Mouse (Mus musculus): ENCODE measurements around the gene Efna5. TPM values are rescaled to one million over a fixed set of nuclear protein-coding genes. Genes with fewer than 3 reads are reported as not detected.

Gene Efna5
- total RNA-seq, 2 experiments from 2014 or later, result not detected

- no peak for ATAC-seq (replicated peaks; ENCODE audit: low FRiP score, low TSS enrichment, poor library complexity, severe bottlenecking)
Observed at GRCm38 (mm10) chr17:62590685-62591460, 290.2 kb downstream of the Efna5 start.

- no peak for ATAC-seq (replicated peaks; ENCODE audit: low FRiP score, low TSS enrichment, poor library complexity, severe bottlenecking)
Observed at GRCm38 (mm10) chr17:62580127-62580526, 301.0 kb downstream of the Efna5 start.

- no peak for ATAC-seq (replicated peaks; ENCODE audit: low FRiP score, low TSS enrichment, poor library complexity, severe bottlenecking)
Observed at GRCm38 (mm10) chr17:62579618-62580017, 301.5 kb downstream of the Efna5 start.

GRCm38 (mm10) chr17:62574499-62575265 is 306.4 kb downstream of the Efna5 start:
- ATAC-seq (replicated peaks; ENCODE audit: low FRiP score, low TSS enrichment, poor library complexity, severe bottlenecking), result no peak

GRCm38 (mm10) chr17:62570101-62570500 is 311.0 kb downstream of the Efna5 start:
- no peak for ATAC-seq (replicated peaks; ENCODE audit: low FRiP score, low TSS enrichment, poor library complexity, severe bottlenecking)

- no peak for ATAC-seq (replicated peaks; ENCODE audit: low FRiP score, low TSS enrichment, poor library complexity, severe bottlenecking)
Observed at GRCm38 (mm10) chr17:62568019-62568418, 313.1 kb downstream of the Efna5 start.

- ATAC-seq (replicated peaks; ENCODE audit: low FRiP score, low TSS enrichment, poor library complexity, severe bottlenecking), result no peak
Observed at GRCm38 (mm10) chr17:62565632-62566031, 315.5 kb downstream of the Efna5 start.

- no peak for ATAC-seq (replicated peaks; ENCODE audit: low FRiP score, low TSS enrichment, poor library complexity, severe bottlenecking)
Observed at GRCm38 (mm10) chr17:62562439-62562838, 318.7 kb downstream of the Efna5 start.

GRCm38 (mm10) chr17:62557215-62557614 is 323.9 kb downstream of the Efna5 start:
- ATAC-seq (replicated peaks; ENCODE audit: low FRiP score, low TSS enrichment, poor library complexity, severe bottlenecking), result no peak

All from megakaryocyte-erythroid progenitor cell, adult 5-6 weeks (primary cell).